Mouse (Mus musculus): ENCODE data around the gene Hk1. TPM values are rescaled to one million over a fixed set of nuclear protein-coding genes. Genes with fewer than 3 reads are reported as not detected.

Hk1 gene
- total RNA-seq, 4 experiments from 2014 or later = 306 to 330 (median 314) TPM

GRCm38 (mm10) chr10:62225839-62226238 lies 153.9 kb downstream of the Hk1 start:
- no peak for DNase-seq (ENCODE audit: low spot score in 2 of 2)

GRCm38 (mm10) chr10:62224231-62224630 lies 155.5 kb downstream of the Hk1 start:
- DNase-seq (ENCODE audit: low spot score in 2 of 2) = no peak

- no peak for DNase-seq (ENCODE audit: low spot score in 2 of 2)
Measured at GRCm38 (mm10) chr10:62222777-62223176, 156.9 kb downstream of the Hk1 start.

- DNase-seq (ENCODE audit: low spot score in 2 of 2) = no peak
Measured at GRCm38 (mm10) chr10:62221647-62222046, 158.1 kb downstream of the Hk1 start.

- DNase-seq (ENCODE audit: low spot score in 2 of 2) = no peak
Measured at GRCm38 (mm10) chr10:62220732-62221514, 158.8 kb downstream of the Hk1 start.

Other genes with a start within 250 kb of the Hk1 start
- gene Neurog3, start 246.8 kb downstream of the Hk1 start, total RNA-seq (2022) = not detected
- gene Fam241b, start 236.0 kb downstream of the Hk1 start, total RNA-seq (2022) = 10 to 100 TPM; 37.3 to 46.9 (median 41.6) TPM
- gene Tspan15, start 148.7 kb downstream of the Hk1 start, total RNA-seq (2022) = 10 to 100 TPM; 14.3 to 20.4 (median 20.4) TPM
- under 1 TPM; 0.19 to 0.71 (median 0.35) TPM for gene Tacr2, start 127.5 kb downstream of the Hk1 start, total RNA-seq (2022)
- gene Hkdc1, start 42.6 kb upstream of the Hk1 start, total RNA-seq (2022) = 1 to 10 TPM; 3.2 to 6.4 (median 5.2) TPM
- gene 4930507D05Rik, start 69.6 kb upstream of the Hk1 start, total RNA-seq (2022) = 1 to 10 TPM in 3 of 4 experiments, under 1 TPM in 1; 0.92 to 1.2 (median 1.1) TPM
- gene Supv3l1, start 69.8 kb upstream of the Hk1 start, total RNA-seq (2022) = 10 to 100 TPM; 21.6 to 27.3 (median 26.8) TPM
- gene Vps26a, start 106.9 kb upstream of the Hk1 start, total RNA-seq (2022) = 10 to 100 TPM; 45.6 to 52.7 (median 50.1) TPM
- 10 to 100 TPM in 2 of 4 experiments, 1 to 10 TPM in 2; 7.1 to 29.2 (median 16.0) TPM for gene Srgn, start 147.5 kb upstream of the Hk1 start, total RNA-seq (2022)
- gene Kif1bp, start 198.5 kb upstream of the Hk1 start, total RNA-seq (2022) = 100 to 1,000 TPM; 187 to 202 (median 195) TPM
- 10 to 100 TPM; 21.2 to 28.9 (median 23.2) TPM for gene Ddx21, start 222.4 kb upstream of the Hk1 start, total RNA-seq (2022)